Mouse (Mus musculus): ENCODE results near the gene Gm49450. TPM values are rescaled to one million over a fixed set of nuclear protein-coding genes. Genes with fewer than 3 reads are reported as not detected.

Gene Gm49450
- total and polyA plus RNA-seq, 2 experiments from 2014 or later: 1,610 TPM; not detected in 1

GRCm38 (mm10) chr15:98902600-98902999, 50.8 kb downstream of the Gm49450 start:
- TF ChIP-seq CTCF (IDR thresholded peaks at IDR 0.05; ENCODE audit: low read depth): no peak
- no peaks in the 10 kb centered on the region for H3K9me3 ChIP-seq (ENCODE audit: low read length)
- H3K4me1 ChIP-seq (ENCODE audit: insufficient read depth): no peaks in the 10 kb centered on the region
- peaks cover 42% of the 10 kb centered on the region for H3K36me3 ChIP-seq (ENCODE audit: insufficient read depth)
- H3K4me2 ChIP-seq (ENCODE audit: low read depth): no peak overlapping the region
- DNase-seq: no peak
- WGBS: 84% methylated on average over 2 of the region's 2 CpGs
- H3K9ac ChIP-seq: no peak overlapping the region
- ATAC-seq: no peak
- no peak overlapping the region for H3K4me3 ChIP-seq (ENCODE audit: low read depth, low read length)
- peaks cover 18% of the 10 kb centered on the region for H3K27me3 ChIP-seq (ENCODE audit: insufficient read depth, low read length)
- H3K27ac ChIP-seq (ENCODE audit: low read depth, low read length): no peak overlapping the region

- no peak overlapping the region for H3K9ac ChIP-seq
- no peaks in the 10 kb centered on the region for H3K9me3 ChIP-seq (ENCODE audit: low read length)
- H3K4me3 ChIP-seq (ENCODE audit: low read depth, low read length): no peak overlapping the region
- H3K4me1 ChIP-seq (ENCODE audit: insufficient read depth): no peaks in the 10 kb centered on the region
- no peak overlapping the region for H3K4me2 ChIP-seq (ENCODE audit: low read depth)
- no peak for TF ChIP-seq CTCF (IDR thresholded peaks at IDR 0.05; ENCODE audit: low read depth)
- DNase-seq (no peak), ATAC-seq (no peak)
- peaks cover 32% of the 10 kb centered on the region for H3K36me3 ChIP-seq (ENCODE audit: insufficient read depth)
- WGBS: 67% methylated on average over 1 of the region's 1 CpGs
- peaks cover 28% of the 10 kb centered on the region for H3K27me3 ChIP-seq (ENCODE audit: insufficient read depth, low read length)
- H3K27ac ChIP-seq (ENCODE audit: low read depth, low read length): no peak overlapping the region
Measured at GRCm38 (mm10) chr15:98901530-98901929, 51.8 kb downstream of the Gm49450 start.

GRCm38 (mm10) chr15:98897928-98898800, 55.2 kb downstream of the Gm49450 start, which contains the start of gene Dhh:
Gene Dhh, minus strand, starts transcription at chr15:98898540.
- DNase-seq: no peak

GRCm38 (mm10) chr15:98897495-98897894, 55.9 kb downstream of the Gm49450 start:
- H3K4me2 ChIP-seq (ENCODE audit: low read depth): peak overlapping the region; percentile 34; the same call in 1 of the 2 replicates
- H3K4me3 ChIP-seq (ENCODE audit: low read depth, low read length): no peak overlapping the region; the same call in 1 of the 2 replicates
- ATAC-seq (no peak), DNase-seq (no peak)
- 7% methylated on average over 10 of the region's 10 CpGs for WGBS
- H3K36me3 ChIP-seq (ENCODE audit: insufficient read depth): no peaks in the 10 kb centered on the region
- H3K9me3 ChIP-seq (ENCODE audit: low read length): no peaks in the 10 kb centered on the region
- H3K27me3 ChIP-seq (ENCODE audit: insufficient read depth, low read length): peaks cover 60% of the 10 kb centered on the region
- H3K4me1 ChIP-seq (ENCODE audit: insufficient read depth): 0 out of 2 replicates have a peak, but pooled peaks cover 3% of the 10 kb centered on the region
- TF ChIP-seq CTCF (IDR thresholded peaks at IDR 0.05; ENCODE audit: low read depth): no peak
- H3K9ac ChIP-seq: no peak overlapping the region
- no peak overlapping the region for H3K27ac ChIP-seq (ENCODE audit: low read depth, low read length)

More at GRCm38 (mm10) chr15:98897928-98898800, 55.2 kb downstream of the Gm49450 start, which contains the start of gene Dhh:
- WGBS: 2% methylated on average over 40 of the region's 41 CpGs
- no peak within 1 kb of the TSS for H3K9ac ChIP-seq
- ATAC-seq: no peak
- H3K27me3 ChIP-seq (ENCODE audit: insufficient read depth, low read length): peaks cover 54% of the 10 kb centered on the region
- H3K9me3 ChIP-seq (ENCODE audit: low read length): no peaks in the 10 kb centered on the region
- H3K36me3 ChIP-seq (ENCODE audit: insufficient read depth): 0 out of 2 replicates have a peak, but pooled peaks cover 3% of the 10 kb centered on the region
- no peak within 1 kb of the TSS for H3K27ac ChIP-seq (ENCODE audit: low read depth, low read length)
- H3K4me1 ChIP-seq (ENCODE audit: insufficient read depth): 0 out of 2 replicates have a peak, but pooled peaks cover 3% of the 10 kb centered on the region
- H3K4me3 ChIP-seq (ENCODE audit: low read depth, low read length): peak within 1 kb of the TSS; percentile 5; the same call in 1 of the 2 replicates
- peak within 1 kb of the TSS; percentile 34 for H3K4me2 ChIP-seq (ENCODE audit: low read depth)
- no peak for TF ChIP-seq CTCF (IDR thresholded peaks at IDR 0.05; ENCODE audit: low read depth)

- 0 out of 2 replicates have a peak, but pooled peaks have one; percentile 10 for ATAC-seq
- H3K27ac ChIP-seq (ENCODE audit: low read depth, low read length): 0 out of 2 replicates have a peak overlapping the region, but pooled peaks have one; percentile 4
- DNase-seq: no peak
- H3K9ac ChIP-seq: peak overlapping the region; percentile 40
- no peaks in the 10 kb centered on the region for H3K36me3 ChIP-seq (ENCODE audit: insufficient read depth)
- peak overlapping the region; percentile 50 for H3K4me3 ChIP-seq (ENCODE audit: low read depth, low read length)
- H3K4me2 ChIP-seq (ENCODE audit: low read depth): peak overlapping the region; percentile 94
- no peaks in the 10 kb centered on the region for H3K9me3 ChIP-seq (ENCODE audit: low read length)
- 0 out of 2 replicates have a peak, but pooled peaks cover 3% of the 10 kb centered on the region for H3K4me1 ChIP-seq (ENCODE audit: insufficient read depth)
- no peak for TF ChIP-seq CTCF (IDR thresholded peaks at IDR 0.05; ENCODE audit: low read depth)
- peaks cover 69% of the 10 kb centered on the region for H3K27me3 ChIP-seq (ENCODE audit: insufficient read depth, low read length)
- WGBS: 4% methylated on average over 41 of the region's 41 CpGs
Measured at GRCm38 (mm10) chr15:98895635-98896589, 57.4 kb downstream of the Gm49450 start.
